Mouse (Mus musculus) cerebellum, adult 9-10 months (tissue): Measurements from ENCODE around the gene Papolg.
"Not testable (repeated sequence)": the region's sequence is repeated elsewhere in the genome, so short reads cannot be mapped to it uniquely, and the experiment has no call there.

Source experiments
- DNase-seq: peaks from one replicate; pipeline ENCODE4 v3.0.0; 2022

Gene Papolg

DNA sequence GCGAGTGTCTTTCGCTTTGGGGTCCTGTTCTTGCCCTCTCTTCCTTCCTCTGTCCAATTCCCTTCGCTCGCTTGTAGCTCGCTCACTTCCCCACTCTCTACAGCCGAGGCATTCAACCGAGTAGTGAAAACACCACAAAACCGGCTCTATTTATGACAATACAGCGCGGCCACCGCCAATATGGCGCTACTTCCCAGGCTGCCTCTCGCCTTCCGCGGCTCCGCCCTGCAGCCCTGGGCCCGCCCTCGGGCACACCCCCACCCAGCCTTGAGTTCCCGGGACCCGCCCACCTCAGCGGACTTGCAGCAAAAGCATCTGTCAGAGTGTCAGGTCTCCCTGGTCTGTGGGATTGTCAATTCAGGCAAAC is at the start of gene Papolg:
Gene Papolg (minus strand): TSS at position 194 of the 367 bp plus-strand sequence.
- DNase-seq: peak; percentile 90

DNA sequence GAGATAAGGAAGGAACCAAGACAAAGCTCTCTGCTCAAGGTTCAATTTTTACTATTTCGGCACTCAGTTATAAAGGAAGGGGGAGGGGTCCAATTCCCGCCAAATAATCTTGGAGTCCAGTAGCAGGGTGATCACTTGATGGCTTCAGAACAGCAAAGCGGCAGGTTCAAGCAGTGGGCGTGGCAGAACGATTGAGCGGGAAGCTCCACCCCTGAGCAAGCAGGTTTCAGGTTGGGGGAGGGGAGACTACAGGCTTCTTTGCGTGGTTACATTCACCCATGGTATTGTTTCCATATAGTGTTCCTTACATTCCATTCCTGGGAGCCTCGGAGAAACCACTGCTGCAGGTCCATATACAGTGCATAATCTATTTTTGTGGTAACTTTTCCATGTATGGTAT is 33.1 kb upstream of the Papolg start:
- not testable (repeated sequence) for DNase-seq

DNA sequence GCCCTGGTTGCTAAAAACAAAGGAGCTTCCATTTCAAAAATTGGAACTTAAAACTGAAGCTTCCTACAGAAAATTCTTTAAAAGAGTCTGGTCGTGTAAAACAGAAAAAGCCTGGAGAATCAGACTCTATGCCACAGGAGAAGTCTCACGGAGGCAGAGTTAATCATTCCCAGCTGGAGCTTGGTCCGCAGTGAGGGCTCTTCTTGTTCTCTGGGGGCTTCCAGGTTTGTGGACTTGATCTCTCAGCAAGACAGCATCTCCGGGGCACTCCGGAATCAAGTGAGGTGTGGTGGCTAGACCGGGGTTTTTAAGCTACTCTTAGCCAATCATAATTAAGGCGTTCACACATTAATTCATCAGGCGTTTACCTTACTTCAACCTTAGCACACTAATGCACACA is 32.6 kb upstream of the Papolg start:
- DNase-seq: no peak

GRCm38 (mm10) chr11:23913824-23914223 is 18.8 kb upstream of the Papolg start:
- DNase-seq: not testable (repeated sequence)

DNA sequence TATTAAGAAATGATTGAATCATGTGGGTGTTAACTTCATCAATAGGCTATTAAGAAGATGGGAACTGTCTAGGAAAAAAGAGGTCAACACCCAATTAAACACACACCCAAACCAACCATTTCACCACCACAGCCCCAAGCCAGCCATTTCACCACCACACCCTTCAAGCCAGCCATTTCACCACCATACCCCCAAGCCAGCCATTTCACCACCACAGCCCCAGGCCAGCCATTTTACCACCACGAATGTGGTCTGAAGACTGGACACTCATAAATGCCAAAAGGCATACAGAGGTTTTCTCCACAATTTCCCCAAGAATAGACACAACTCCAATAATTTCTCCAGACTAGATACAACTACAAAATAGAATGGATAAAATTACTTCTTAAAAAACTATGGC is 8.9 kb upstream of the Papolg start:
- no peak for DNase-seq

GRCm38 (mm10) chr11:23894141-23895059 is 653 bp downstream of the Papolg start:
- DNase-seq: no peak

DNA sequence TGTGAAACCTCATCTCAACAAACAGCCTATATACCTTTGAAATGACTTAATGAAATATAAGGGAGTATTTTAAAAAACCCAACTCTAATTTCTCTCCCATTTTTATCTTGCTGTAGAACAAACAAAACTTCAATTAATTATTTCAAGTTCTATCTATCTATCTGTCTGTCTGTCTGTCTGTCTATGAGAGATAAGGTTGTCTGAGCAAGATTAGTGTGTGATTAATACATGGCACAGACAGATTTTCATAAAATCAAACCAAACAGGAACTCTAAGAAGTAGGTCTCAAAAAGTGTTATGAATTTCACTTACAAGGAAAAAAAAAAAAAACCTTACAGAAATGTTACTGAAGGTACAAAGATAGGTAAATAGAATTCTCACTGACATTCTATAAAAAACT is 1.5 kb downstream of the Papolg start:
- no peak for DNase-seq

DNA sequence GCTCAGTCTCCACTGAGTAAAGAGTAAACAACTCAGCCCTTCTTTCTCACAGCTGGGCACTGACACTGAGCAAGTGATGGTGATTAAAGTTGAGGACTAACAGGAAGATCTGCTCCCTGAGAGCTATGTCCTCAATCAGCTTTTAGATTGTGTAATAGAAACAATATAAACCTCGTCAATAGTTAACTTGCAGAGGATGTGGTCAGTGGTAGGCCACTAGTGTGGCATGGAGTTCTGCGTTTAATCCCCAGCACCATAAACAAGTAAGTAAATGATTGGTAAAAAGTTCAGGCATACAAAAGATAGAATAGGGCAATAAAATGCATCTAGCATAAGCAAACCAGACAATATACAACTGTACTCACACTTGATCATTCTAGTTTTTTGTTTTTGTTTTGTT is 30.7 kb downstream of the Papolg start:
- DNase-seq: no peak

DNA sequence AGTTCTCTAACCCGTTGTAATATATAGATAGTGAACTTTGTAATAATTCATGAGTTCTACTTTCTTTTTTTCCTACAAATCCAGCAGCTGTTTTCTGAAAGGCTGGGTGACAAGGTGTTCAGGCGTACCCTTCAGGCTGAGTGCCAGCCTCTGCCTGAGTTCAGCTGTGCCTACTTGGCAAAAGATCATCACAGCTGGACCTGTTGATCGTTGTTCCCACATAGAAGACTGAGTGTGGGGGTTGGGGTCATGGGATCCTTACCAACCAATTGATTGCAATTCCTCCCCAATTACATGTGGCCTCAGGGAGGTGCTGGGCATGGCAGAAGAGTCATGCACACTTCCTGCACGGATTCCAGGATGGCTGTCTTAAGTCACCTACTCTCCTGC is 38.3 kb downstream of the Papolg start:
- DNase-seq: no peak

GRCm38 (mm10) chr11:23856054-23856722 is 38.9 kb downstream of the Papolg start:
- DNase-seq: no peak

DNA sequence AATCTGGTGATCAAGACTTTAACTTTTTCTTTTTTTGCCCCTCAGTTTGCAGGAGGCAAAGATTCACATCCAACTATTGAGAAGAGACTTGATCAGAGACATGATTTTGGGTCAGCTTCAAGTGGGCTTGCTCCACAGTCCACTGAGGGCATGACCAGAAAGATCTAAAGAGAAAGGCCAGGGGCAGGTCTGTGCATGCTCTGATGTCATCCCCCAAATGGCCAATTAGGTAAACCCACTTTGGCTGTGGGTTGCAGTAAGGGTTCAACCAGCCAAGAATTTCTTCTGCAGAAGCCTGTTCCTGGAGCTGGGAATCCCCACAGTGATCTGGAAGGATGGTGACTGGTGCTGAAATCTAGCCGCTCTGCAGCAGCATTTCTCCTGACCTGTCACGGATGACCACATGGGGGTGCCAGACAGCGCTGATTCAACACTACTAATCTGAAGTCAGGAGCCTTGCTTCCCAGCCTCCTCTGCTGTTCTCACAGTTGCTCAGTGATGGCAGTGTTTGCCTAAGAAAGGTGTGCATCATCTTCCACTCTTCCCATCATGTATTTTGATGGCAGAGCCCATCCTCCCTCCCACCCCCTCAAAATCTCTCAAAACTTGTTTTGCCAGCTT is 39.8 kb downstream of the Papolg start:
- DNase-seq: peak; percentile 73

- no peak for DNase-seq
Observed at GRCm38 (mm10) chr11:23853306-23853705, 41.7 kb downstream of the Papolg start.

- DNase-seq: no peak
Observed at GRCm38 (mm10) chr11:23846016-23846815, 48.8 kb downstream of the Papolg start.

GRCm38 (mm10) chr11:23823244-23823643 is 71.8 kb downstream of the Papolg start:
- no peak for DNase-seq

DNA sequence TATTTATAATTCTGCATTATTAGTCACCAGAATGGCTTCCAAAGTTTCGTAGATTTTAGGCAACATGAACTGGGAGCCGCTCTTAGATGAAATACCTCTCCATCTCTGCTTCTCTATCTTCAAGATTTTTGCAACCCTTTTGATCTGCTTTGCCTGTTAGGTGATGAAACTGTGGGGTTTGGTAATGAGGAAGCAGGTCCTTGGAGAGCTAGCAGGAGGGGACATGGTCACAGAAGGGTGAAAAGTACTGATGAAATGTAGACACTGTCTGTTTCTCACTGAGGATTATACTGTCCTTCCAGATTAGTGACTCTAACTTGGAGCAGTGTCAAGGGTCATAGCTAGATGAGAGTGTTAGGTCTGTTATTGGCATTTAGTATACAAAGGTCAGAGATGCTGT is 73.4 kb downstream of the Papolg start:
- DNase-seq: no peak

GRCm38 (mm10) chr11:23820977-23821376 is 74.1 kb downstream of the Papolg start:
- no peak for DNase-seq

GRCm38 (mm10) chr11:23818745-23819144 is 76.3 kb downstream of the Papolg start:
- no peak for DNase-seq
